Mouse (Mus musculus): ENCODE results near the gene Rpgrip1l.

Rpgrip1l gene

GRCm38 (mm10) chr8:91199876-91200275 is 113.2 kb downstream of the Rpgrip1l start, which contains the start of gene Aktip:
Gene Aktip (minus strand): TSS chr8:91199976.
- no peak for DNase-seq

GRCm38 (mm10) chr8:91198036-91198435 is 115.0 kb downstream of the Rpgrip1l start:
- DNase-seq, result no peak

GRCm38 (mm10) chr8:91197233-91197632 is 115.8 kb downstream of the Rpgrip1l start:
- DNase-seq, result no peak

DNA sequence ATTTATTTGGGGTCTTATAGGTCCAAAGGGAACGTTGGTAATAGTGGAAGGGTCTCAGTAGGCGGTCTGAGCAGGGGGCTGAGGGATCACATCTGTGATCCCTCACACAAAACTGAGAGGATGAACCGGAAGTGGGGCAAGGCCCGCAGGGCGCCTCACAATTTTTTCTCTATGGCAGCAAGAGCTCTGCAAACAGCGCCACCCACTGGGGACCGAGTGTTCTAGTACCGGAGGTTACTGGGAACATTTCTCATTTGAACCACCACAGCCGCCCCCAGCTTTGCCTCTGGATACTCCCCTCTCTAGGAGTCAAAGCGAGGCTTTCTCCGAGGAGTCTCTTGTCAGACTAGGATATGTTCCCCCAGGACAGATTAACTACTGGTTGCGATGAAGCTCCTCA is 116.4 kb downstream of the Rpgrip1l start:
- DNase-seq, result no peak

- no peak for DNase-seq
Measured at GRCm38 (mm10) chr8:91194081-91194480, 119.0 kb downstream of the Rpgrip1l start.

DNA sequence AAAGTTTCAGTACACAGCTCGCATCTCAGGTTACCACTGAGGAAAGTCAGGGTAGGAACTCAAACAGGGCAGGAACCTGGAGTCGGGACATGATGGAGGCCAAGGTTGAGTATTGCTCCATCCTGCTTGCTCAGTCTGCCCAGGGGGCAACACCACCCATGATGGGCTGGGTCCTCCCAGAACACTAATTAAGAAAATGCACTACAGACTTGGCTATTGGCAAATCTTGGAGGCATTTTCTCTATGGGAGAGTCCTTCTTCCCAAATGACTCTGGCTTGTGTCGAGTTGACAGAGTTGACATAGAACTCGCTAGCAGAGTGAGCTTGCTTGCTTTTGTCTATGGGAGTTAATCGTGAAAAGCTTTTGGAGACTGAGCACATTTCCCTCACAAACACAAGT is 120.1 kb downstream of the Rpgrip1l start:
- no peak for DNase-seq

DNA sequence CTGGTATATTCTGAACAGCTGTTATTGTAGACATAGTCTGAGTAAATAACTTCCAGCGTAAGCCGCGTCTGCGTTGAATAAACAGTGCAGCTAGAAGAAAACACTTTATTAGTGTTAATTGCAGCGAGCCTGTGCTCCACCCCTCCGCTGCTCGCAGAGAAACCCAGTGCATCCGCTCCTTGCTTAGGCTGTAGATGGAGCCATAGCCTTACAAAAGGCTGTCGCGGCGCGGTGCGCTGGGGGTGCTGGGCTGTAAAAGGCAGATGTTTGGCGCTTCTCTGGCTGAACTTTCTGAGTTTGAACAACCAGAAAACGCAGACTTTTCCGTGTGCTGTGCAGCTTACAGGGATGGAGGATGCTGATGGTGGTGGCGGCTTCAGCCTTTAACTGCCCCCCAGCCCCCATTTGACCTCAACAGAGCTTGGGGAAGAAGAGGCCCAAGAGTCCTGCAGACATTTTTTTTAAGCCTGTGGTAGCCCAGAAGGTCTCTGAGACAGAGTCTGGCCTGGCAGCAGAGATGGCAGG is 122.2 kb downstream of the Rpgrip1l start:
- DNase-seq, result peak; percentile 19

DNA sequence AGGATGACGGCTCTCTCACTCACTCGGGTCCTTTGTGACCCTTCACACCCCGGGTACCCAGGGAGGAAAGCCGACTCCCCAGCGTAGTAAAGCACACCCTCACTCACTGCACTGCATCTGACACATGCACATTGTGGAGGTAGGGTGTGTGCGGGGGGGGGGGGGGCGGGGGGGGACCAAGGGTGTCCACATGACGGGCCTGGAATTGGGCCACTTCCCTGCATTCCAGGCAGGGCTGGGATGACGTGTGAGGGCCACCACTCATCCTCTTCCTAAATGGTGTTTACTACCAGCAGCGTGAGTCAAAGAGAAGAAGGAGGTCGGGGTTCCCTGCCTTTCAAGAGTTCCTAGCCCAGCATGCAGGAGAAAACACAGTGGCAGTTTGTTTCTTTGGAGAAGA is 124.9 kb downstream of the Rpgrip1l start:
- DNase-seq, result no peak

- DNase-seq, result no peak
Measured at GRCm38 (mm10) chr8:91186372-91186771, 126.7 kb downstream of the Rpgrip1l start.

DNA sequence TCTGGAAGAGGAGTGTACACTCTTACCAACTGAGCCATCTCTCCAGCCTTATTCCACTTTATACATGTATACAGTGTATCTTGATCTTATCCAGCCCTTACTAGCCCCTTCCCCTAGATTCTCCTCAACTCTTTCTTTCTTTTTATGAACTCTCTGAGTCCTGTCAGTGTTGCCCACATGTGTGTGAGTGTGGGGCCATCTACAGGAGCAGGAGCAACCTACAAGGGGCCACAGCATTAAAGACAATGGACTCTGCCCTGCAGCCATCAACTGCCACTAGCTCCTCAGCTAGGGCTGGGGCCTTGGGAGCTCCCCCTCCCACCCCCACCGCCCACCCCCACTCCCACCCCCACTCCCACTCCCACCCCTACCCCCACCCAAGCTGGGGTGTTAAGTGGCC is 135.4 kb downstream of the Rpgrip1l start:
- DNase-seq, result no peak

DNA sequence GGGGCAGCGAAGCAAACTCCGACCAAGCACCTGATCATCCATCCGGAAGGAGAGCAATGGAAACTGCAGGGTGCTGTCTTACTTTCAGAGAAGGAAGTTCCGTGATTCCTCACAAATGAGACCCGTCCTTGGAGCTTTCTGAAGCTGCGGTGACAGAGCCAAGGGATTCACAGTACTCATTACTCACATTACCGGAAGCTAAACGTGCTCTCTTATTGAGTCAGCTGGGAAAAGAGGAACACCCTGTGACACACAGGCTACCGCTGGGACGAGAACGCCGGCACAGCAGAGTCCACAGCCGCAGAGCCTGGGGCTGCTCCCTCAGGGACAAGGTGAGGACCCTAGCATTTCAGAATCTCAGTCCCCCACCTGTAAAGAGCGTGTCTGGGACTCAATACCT is 136.9 kb downstream of the Rpgrip1l start:
- no peak for DNase-seq

GRCm38 (mm10) chr8:91171605-91172004 is 141.5 kb downstream of the Rpgrip1l start:
- DNase-seq, result no peak

DNA sequence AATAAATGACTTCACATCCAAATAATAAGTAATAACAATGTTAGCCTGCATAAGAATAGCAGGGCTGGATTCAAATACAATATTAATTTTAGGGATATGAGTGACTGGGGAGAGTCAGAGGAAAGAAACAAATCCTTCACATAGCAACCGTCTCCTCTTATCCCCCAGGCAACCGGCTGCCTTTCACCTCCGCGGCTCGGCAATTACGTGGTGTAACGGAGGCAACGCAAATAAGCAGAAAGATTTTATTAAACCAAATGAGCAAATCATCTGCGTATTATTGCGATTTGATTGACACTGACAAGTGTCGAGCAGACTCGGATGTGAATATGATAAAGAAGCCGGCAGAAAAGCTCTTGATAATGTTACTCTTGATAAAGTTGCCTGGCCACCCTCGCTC is 142.1 kb downstream of the Rpgrip1l start:
- DNase-seq, result peak; percentile 56

DNA sequence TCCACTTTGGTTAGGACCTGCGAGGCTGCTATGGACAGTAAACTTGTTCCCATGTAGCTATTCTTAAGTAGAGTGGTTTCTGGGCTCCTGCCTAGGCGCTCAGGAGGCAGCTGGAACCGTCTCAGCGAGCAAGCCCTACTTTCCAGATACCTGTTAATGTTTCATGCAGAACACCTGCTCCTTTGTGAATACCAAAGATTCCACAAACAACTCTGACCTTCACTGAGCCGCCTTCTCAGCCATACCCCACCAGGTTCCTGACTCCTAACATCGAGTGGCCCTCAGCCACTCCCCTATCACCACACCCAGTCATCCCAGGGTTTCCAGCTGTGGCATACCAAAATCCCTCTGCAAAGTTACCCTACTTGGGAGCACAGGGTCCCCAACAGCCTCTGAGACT is 142.9 kb downstream of the Rpgrip1l start:
- DNase-seq, result no peak
